Mouse (Mus musculus): ENCODE data around the gene Plscr5.

- no peak for TF ChIP-seq MYOD1 (IDR thresholded peaks at IDR 0.05; ENCODE audit: control insufficient read depth, insufficient read length, low read depth)
- TF ChIP-seq MAX (IDR thresholded peaks at IDR 0.05), result no peak
- no peak for TF ChIP-seq CTCF (IDR thresholded peaks at IDR 0.05; ENCODE audit: control insufficient read depth, insufficient read depth, insufficient read length)
- TF ChIP-seq USF1 (IDR thresholded peaks at IDR 0.05; ENCODE audit: low read depth), result no peak
- TF ChIP-seq MYOG (IDR thresholded peaks at IDR 0.05; ENCODE audit: control insufficient read depth, extremely low read depth, insufficient read length), result no peak
Observed at GRCm38 (mm10) chr9:92226795-92227194, 34.1 kb downstream of the Plscr5 start.

Data from C2C12 (cell line).